Mouse (Mus musculus): Measurements from ENCODE around the gene Rab3gap2.

GRCm38 (mm10) chr1:185268675-185269074 is 64.8 kb downstream of the Rab3gap2 start:
- no peak for TF ChIP-seq GATA2 (IDR thresholded peaks at IDR 0.05; ENCODE audit: borderline replicate concordance, low read depth, low read length)
- no peak for TF ChIP-seq CTCF (IDR thresholded peaks at IDR 0.05; ENCODE audit: low read depth, low read length)
- no peak for TF ChIP-seq TAL1 (conservative IDR thresholded peaks at IDR 0.05; ENCODE audit: low read depth, low read length)
- no peak for TF ChIP-seq GATA1 (IDR thresholded peaks at IDR 0.05; ENCODE audit: borderline replicate concordance, low read length)
- no peak for TF ChIP-seq POLR2AphosphoS5 (IDR thresholded peaks at IDR 0.05; ENCODE audit: insufficient replicate concordance, low read depth, low read length)

Data from G1E (cell line).